Mouse (Mus musculus): ENCODE results near the gene Phkb.

The Phkb gene

DNA sequence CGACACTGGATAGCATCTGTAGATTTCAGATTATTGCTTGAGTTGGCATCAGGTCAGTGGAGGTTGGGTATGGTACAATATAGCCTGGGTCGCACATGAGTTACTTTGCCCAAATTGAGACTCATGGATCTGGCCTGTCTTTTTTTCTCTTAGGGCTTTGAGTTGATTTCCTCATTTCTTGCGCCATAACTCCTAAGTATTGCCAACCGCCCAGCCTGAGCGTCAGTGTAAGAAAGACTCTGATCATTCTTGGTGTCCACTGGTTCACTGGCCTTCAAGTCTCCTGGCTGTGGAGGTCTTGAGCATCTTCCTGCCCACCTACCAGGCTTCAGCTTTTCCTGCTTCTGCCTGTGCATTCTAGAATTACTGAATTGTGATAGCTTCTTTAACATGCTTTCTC, 104.1 kb downstream of the Phkb start:
- DNase-seq: no peak

DNA sequence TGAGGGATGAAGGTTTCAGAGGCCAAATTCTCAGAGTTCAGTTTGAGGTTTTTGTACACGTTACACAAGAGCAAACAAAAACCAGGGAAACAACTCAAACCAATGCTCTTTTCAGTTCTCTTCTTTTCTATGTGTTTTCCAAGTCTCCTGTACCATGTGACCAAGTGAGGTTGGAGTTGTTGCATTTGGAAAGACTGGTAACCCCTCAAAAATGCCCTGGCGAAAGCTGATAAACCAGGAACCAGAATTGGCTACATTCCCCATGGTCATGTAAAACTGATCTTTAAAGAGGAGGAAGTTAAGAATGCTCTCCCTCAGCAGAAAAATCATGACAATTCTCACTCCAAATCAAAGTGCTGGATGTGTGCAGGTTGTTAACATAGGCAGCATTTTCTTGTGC, 117.6 kb downstream of the Phkb start:
- no peak for DNase-seq

DNA sequence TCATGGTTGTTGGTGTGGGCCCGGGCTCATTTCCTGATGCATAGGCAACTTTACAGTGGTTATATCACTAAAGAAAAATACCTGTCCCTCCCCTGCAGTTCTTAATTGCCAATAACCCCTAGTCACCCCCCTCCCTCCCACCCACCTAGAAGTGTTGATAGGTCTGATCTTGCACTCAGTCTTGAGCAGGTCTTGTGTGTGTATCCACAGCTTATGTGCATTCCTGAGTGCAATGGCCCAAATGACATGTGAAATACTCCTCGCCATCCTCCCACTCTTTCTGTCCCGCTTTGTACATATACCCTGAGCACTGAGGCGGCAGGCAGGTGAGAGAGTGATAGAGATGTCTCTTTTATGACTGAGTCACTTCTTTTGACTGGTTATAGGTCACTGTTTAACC, 119.1 kb downstream of the Phkb start:
- DNase-seq: no peak

DNA sequence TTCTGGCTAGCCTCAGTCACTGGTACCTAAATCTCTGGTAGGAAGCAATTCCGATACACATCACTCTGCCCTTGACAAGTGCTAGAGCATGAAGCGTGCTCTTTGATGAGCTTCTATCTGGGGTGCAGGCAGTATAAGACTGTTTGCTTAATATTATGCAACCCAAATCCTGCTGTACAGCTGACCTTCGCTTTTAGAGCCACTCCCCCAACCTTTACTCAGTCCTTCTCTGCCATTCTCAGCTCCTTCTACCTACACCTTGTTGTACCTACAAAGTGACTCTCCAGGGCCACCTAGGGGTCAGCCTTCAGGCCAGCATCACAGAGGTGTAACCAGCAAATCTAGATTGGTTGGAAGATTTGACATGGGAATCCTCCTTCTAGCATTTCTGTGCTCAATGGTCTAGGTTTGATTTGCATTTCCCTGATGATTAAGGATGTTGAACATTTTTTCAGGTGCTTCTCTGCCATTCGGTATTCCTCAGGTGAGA, 136.9 kb downstream of the Phkb start:
- DNase-seq: no peak

DNA sequence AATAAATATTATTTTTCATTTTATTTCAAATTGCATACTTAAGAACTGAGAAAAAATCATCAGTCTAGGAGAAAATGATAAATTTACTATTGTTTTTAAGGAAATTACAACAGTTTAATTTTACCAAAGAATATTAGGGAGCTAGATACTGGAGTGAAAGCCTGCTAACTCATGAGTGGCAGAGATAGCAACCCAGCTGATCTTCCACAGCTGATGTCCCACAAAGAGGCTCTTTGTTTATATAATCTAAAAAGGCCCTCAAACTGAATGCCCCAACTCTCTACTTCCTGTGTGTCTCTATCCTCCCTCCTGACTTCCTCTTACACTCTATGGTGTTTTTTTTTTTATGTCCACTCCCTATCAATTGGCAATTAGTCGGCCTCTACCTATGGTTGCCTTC, 152.2 kb downstream of the Phkb start:
- DNase-seq: no peak

DNA sequence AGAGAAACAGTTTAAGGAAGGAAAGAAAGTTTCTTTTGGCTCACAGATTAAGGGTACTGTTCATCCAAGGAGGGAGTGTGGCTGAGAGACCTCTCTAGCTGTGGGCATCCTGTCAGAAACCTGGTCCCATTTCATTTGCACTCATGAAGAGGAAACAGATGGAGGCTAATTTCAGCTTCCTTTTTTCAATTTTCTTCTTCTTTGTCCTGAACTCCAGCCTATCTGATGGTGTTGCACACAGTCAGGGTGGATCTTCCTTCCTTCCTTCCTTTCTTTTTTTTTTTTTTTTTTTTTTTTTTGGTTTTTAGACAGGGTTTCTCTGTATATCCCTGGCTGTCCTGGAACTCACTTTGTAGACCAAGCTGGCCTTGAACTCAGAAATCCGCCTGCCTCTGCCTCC, 152.9 kb downstream of the Phkb start:
- no peak for DNase-seq

DNA sequence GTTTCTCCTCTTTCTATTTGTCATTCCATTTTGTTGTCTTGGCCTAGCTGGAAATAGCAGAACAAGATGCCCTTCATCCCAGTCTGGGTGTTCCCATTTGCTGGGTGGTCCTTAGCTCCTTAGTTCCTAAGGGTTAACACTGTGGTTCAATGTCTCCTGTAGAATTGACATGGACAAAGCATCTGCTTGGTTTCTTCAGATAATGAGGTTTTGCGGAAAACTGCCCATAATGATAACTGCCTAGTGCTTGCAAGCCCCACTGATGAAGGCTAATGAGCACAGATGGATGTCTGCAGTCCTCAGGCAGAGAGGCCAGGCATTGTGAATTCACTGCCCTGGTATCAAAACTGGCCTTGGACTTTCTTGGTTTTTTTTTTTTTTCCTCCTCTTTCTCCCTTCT, 155.2 kb downstream of the Phkb start:
- DNase-seq: no peak

DNA sequence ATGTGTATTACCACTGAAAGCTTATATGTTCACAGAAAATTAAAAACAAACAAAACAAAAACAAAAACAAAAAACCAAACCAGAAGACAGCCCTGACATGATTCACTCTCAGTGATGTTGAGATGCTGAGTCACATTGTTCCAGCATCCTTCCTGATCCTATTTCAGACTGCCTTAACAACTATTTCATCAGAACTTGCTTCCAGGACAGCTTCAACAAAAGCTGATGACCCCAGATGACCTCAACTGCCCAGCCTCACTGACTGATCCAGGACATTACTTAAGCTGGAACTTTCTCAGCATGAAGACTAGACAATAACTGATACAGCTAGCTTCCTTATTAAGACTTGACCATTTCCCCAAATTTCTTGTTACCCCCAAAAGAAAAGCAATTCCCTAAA, 165.7 kb downstream of the Phkb start:
- DNase-seq: peak in 1 of 2 experiments; percentile 1

DNA sequence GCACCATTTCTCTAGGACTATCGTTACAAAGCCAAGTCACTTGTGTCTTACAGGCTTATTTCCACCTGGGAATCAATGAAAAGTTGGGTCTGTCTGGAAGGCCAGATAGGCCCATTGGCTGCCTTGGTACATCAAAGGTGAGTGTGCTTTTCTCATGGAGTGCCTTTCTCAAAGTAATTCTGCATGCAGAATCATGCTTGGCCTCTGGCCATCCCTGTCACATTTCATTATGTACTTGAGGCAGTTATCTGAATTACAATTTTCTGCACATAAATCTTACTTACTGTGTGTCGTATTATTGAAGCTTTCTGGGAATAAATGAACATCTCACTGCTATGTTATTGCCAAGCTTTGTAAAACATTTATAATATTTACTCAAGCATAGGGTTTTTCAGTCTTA, 176.0 kb downstream of the Phkb start:
- no peak for DNase-seq

DNA sequence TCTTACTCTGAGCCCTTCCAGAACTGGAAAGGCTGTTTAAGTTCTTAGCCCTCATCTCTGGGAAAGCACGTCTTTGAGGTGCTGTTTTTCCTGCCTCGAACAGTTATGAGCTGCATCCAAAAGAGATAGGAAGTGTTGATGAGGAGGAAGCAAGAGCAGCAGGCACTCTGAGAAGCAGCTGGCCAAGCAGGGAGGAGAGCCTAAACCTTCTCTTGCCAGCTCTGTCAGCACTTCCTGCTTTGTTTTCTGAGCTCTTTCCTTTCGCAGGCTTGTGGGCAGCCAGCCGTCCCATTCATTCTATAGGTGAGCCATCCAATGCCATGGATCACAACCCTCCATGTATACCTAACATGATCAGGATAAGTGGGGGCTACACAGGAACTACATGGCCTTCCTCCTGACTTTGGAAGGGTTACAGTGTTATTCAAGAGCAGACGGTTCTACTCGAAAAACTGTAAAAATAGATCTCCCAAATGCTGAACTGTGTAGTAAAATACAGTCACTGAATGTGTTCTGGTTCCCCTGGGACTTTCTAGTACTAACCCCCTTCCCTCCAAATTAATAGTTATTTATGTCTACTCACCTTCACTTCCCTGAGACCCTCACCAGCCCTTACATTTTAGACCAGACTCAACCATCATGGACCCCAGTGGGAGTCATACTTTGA, 188.0 kb downstream of the Phkb start:
- DNase-seq: no peak

DNA sequence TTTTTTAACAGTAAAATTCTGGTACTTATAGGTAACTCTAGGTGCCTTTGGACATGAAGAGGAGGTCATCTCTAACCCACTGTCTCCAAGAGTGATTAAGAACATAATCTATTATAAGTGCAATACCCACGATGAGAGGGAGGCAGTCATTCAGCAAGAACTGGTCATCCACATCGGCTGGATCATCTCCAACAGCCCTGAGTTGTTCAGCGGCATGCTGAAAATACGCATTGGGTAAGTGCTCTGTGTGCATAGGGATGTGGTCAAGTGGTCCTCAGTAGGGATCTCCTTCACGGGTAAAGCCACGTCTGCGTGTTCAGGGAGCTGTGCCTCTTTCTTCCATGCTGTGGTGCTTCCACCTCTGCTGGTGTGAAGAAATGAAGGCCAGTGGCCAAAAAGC, 188.7 kb downstream of the Phkb start:
- no peak for DNase-seq

DNA sequence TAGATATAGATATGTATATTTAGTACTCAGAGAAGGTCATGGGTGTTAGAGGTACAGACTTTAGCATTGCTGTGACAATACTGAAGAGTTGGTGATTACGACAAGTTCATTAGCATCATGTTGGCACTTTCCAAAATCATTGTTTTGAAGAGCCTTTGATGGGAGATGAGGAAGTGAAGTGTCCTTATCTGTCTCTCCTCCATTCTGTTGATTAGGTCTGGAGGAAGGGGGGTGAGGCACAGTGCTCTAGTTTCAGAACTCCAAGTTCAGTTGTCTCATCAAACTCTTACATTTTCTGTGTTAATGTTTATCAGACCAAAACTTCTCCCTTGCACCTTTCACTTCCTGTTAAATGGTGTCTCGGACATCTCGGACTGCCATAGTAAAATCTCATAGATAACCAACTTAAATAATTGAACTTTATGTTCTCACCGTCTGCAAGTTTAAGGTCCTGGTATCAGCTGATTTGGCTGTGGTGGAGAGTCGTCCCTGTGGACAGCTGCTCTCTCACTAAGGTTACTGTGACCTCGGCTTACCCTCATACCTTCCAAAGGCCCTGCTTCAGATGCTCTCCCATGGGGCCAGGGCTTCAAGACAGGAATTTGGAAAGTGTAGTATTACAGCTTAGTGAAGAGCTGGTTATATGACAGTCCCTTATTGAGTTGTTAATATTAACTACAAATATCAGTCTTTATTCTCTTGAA, 194.1 kb downstream of the Phkb start:
- DNase-seq: no peak

DNA sequence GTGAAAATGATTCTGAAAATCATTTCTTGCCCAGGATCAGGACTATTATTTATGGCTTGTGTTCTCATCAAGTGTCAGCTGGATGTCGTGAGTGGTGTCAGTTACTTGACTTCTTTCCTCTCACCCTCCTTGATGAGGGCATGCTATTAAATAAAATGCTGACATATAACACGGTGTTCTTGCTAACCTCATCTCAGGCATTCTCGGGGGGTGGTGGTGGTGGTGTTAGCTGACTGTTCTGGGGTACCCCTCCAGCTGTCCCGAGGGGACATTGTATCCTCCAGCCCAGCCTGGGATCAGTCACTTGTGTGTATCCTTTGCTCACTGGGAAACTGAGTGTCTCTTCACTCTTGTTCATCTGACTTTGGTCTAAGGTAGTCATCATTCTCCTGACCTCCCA, 194.6 kb downstream of the Phkb start:
- DNase-seq: no peak

DNA sequence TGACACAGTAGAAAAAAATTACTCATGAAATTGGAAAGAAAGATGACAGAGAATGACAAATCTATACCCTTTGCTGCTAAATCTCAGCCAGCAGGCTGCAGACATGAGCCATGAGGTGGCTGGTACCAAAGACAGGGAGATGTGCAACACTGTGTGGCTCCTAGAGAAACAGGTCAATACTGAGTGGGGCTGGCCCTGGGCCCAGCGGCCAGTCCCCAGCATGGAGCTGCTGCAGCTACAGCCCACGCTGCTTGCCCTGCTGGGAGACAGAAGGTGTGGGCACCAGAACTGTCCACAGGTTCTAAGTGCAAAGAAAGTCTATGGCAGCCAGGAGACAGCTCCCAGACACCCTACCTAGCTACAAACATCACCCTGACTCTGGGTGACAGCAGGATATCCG, 197.7 kb downstream of the Phkb start:
- no peak for DNase-seq

DNA sequence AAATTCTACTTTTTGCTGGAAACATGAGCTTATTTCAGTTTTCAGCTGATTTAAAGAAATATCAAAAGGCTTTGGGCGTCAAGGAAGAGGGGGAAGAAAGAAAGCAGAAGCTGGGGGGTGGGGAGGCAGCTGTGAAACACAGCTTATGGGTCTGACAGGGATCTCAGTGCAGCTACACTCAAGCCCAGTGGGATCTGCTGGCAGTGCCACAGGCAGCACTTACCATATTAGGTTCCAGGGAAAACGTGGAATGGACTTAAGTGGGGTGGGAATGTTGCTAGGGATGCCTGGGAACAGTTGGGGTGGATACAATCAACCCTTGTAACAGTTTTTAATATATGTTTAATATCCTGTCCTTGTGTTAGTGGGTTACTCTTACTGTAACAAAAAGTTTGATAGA, 201.3 kb downstream of the Phkb start:
- DNase-seq: no peak

DNA sequence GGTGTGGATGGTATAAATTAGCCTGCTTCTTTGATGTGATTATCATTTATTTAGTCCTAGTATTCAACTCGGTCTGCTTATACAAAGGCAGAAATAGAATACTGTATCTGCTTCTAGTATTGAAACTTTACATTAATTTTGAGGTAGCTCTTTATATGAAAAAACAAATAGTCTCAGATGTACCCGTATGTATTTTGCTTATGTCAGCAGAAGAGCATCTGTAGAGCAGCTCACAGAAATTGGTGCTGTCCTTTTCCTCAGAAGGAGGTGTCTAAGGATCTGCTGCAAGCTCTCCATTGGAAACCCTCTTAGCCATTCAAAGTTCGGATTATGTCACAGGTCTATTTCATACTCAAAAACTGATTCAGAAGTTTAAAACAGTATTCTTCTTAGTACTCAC, 210.1 kb downstream of the Phkb start:
- DNase-seq: no peak

DNA sequence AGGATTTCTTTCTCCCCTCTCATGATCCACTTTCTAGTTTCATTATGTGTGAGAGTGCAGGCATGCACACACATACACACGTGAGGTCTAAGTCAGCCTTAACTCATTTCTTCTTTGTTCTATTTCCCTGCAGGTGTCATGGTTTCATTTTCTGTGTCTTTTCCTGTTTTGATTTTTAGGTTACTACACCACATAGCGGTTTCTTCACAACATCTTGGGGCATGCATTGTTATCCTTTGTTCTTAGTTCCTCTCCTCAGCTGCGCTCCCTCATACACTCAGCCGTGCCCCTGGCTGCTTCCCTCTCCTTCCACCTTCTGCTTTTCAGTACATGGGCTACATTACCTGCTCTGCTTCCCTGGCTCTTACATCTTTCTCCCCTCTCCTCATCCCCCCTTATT, 211.2 kb downstream of the Phkb start:
- DNase-seq: no peak

DNA sequence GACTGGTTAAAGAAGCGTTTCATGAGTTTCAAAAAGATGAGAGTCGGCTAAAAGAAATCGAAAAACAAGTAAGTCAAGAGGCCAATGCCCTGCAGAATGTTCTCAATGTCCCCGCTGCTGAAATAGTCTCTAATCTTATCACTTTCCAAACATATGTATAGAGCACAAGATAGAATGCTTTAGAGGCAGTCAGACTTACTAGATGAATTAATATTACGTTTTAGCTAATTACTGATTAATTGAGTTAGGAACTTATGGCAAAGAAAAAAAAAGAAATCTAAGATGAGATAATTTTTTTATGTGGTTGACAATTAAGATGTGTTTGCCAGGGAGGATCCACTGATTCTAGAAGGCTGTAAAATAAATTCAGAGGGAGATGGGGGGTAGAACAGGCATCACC, 217.9 kb downstream of the Phkb start:
- DNase-seq: no peak

DNA sequence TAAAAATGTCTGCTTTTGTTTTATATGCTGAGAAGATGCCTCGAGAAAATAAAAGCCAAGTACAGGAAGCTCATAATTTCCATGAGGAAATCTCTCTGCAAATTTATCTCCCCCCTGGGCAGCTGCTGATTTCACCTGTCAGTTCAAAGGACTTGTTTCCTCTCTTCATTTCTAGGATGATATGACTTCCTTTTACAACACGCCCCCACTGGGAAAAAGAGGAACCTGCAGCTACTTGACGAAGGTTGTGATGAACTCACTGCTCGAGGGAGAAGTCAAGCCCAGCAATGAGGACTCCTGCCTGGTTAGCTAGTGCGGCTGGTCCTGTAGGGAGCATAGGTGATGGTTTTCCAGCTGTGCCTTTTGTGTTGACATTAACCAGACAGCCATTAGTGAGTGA, 218.4 kb downstream of the Phkb start:
- DNase-seq: no peak

DNA sequence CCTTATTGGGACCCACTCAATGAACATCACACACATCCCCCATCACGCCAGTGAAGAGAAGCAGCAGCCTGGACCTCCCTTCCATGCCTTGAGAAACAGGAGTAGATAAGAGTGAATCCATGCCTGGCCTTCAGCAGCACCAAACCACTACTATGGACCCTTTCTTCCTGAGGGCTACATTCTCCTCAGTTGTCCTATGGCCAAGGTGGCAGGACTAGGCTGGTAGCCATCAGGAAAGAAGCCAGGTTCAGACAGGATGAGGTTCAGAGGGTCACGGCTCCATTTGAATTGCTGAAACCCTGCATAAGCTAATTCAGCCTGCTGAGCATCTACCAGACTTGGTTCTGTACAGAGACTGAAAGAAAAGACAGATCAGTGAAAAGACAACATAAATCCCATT, 222.7 kb downstream of the Phkb start:
- DNase-seq: no peak

DNA sequence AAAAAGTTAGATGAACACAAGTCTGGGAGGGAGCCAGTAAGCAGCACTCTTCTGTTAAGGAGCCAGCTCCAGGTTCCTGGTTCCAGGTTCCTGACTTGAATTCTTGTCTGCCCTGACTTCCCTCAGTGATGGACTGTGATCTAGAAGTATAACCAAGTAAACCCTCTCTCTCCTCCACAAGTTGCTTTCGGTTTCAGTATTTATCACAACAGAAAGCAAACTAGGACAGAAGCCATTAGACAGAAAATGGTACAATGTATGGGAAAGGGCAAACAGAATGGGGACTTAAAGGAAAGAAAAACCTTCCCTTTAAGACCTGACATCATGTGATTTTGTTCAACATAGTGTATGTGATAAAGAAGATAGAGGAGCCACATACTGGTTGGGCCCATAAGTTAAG, 238.7 kb downstream of the Phkb start:
- no peak for DNase-seq

DNA sequence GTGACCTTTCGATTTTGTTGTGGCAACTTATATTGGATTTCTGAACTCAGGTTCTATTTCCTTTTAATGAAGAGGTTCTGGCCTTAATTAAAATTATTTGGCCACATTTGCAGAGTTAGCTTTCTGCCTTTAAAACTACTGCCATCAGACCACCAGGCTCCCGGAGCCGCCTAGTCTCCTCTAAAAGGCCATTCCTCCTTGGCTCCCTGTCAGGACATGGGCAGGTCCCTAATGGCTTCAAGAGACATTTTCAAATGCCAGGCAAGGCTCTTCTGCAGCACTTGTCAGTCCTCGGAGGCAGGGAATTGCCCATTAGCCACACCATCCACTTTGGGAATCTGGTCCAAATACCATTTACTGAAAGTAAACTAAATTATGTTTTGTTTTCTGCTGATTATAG, 242.6 kb downstream of the Phkb start:
- no peak for DNase-seq

DNA sequence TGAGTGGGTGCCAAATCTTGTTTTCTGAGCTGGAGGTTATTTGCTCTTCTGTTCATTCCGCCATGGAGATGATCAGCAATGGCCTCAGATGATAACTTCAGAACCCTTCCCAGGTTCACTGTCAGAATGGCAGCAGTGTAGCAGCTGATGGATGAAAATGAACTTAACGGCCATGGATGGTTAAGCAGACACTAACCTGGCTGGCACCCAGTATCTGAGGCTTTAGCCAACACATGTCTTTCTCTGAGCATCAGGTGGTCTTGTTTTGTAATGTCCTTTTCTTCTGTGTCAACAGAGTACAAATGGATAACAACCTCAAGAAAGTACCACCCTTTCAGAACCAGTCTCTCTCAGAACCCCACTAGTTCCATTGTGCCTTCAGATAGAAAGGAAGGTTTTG, 246.0 kb downstream of the Phkb start:
- DNase-seq: no peak

DNA sequence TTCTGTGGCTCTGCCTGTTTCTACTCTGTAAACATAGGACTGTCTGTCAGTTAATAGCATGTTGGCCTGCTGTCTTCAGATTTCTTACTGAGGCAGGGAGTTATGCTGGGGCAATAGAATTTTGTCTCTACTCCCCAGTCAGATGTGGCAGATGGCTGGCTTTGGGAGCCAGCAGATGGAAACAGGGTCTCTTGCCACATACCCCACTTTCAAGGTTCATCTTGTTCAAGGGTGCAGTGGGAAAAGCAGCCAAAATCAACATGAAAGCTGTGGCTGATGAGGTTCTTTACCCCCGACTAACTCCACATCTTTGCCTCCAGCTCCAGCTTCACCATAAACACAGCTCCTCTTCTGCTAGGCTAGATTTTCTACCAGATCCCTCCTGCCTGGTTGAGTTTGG, 246.7 kb downstream of the Phkb start:
- DNase-seq: no peak

DNA sequence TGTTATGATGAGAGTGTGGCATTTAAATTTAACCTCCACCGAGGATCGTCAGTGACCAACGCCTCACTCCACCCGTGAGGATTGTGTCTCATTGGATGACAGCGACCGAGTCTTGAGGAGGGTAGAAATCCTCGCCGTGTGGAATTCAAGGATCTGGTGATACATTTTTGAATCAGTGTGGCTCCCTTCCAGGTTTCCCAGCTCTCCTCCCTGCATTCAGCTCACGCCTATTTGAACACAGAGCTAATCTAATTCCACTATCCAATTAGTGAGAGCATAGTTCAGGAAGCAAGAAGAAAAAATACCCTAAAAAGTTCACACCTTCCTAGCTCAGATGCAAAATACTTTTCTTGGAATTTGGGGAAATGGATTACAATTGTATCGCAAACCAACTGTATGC, 249.9 kb downstream of the Phkb start:
- no peak for DNase-seq

Measured in kidney, adult 8-10 months (tissue).